Mouse (Mus musculus) stomach, embryonic 15.5 days (tissue): Measurements from ENCODE around the gene Ube2n. TPM values are rescaled to one million over a fixed set of nuclear protein-coding genes. Genes with fewer than 3 reads are reported as not detected.
A peak's percentile ranks its signal among the peaks of the same experiment; 100 is the strongest.

ENCODE experiments used
- ATAC-seq: fragments of 200-750 bp; cut with Nextera tagmentation; 2 replicates; pipeline ENCODE4 v1.8.0; 2017; ENCODE audit warnings: low read depth, moderate number of reproducible peaks, moderate TSS enrichment; ENCODE audit not compliant: insufficient read depth, low FRiP score
- H3K27ac ChIP-seq: fragments of 300-500 bp; sonication (generic); 2 replicates; pipeline ENCODE4 v1.5.1; 2015; ENCODE audit warnings: mild to moderate bottlenecking, inconsistent platforms
- H3K27me3 ChIP-seq: fragments of 300-500 bp; sonication (generic); replicated peaks from 2 replicates; pipeline ENCODE4 v1.6.1; 2015; ENCODE audit warnings: inconsistent platforms
- H3K36me3 ChIP-seq: fragments of 300-500 bp; sonication (generic); 2 replicates; pipeline ENCODE4 v1.6.1; 2015; ENCODE audit warnings: inconsistent platforms
- H3K4me1 ChIP-seq: fragments of 300-500 bp; sonication (generic); 2 replicates; pipeline ENCODE4 v1.6.1; 2015; ENCODE audit warnings: inconsistent platforms
- H3K4me2 ChIP-seq: fragments of 300-500 bp; sonication (generic); 2 replicates; pipeline ENCODE4 v1.6.1; 2015; ENCODE audit warnings: mild to moderate bottlenecking, inconsistent platforms
- H3K4me3 ChIP-seq: fragments of 300-500 bp; sonication (generic); replicated peaks from 2 replicates; pipeline ENCODE4 v1.5.1; 2015; ENCODE audit warnings: inconsistent platforms
- H3K9ac ChIP-seq: fragments of 300-500 bp; sonication (generic); 2 replicates; pipeline ENCODE4 v1.6.1; 2015; ENCODE audit warnings: inconsistent platforms
- H3K9me3 ChIP-seq: fragments of 300-500 bp; sonication (generic); 2 replicates; pipeline ENCODE4 v1.6.1; 2016; ENCODE audit warnings: inconsistent platforms
- WGBS: fragments of 180-500 bp; shearing (Covaris S2); methylation state at CpG from one replicate; pipeline ENCODE4 v1.1.7; 2015; 5-methylcytosine and 5-hydroxymethylcytosine counted together
- polyA plus RNA-seq: library from polyadenylated mRNA; unstranded; fragments of >200 nt; fragmentation: Nextera tagmentation; extraction: Ambion mirVana; gene quantifications from 2 replicates; pipeline ENCODE4 v1.2.1, GENCODE M21; 2015

The Ube2n gene
- polyA plus RNA-seq, 1 experiment from 2014 or later = 284 TPM

GRCm38 (mm10) chr10:95526495-95527122 lies 11.7 kb downstream of the Ube2n start:
- ATAC-seq = no peak
- no peaks in the 10 kb centered on the region for H3K27me3 ChIP-seq
- H3K9me3 ChIP-seq = no peaks in the 10 kb centered on the region
- no peak overlapping the region for H3K4me3 ChIP-seq
- H3K9ac ChIP-seq = no peak overlapping the region
- no peak overlapping the region for H3K4me2 ChIP-seq
- H3K4me1 ChIP-seq = peaks cover 15% of the 10 kb centered on the region; the same call in 1 of the 2 replicates
- no peaks in the 10 kb centered on the region; the same call in 1 of the 2 replicates for H3K36me3 ChIP-seq
- 70% methylated on average over 5 of the region's 5 CpGs for WGBS
- H3K27ac ChIP-seq = peak overlapping the region; percentile 64; the same call in 1 of the 2 replicates

- no peak overlapping the region for H3K9ac ChIP-seq
- WGBS = 79% methylated on average over 2 of the region's 2 CpGs
- no peak for ATAC-seq
- no peaks in the 10 kb centered on the region for H3K27me3 ChIP-seq
- H3K9me3 ChIP-seq = no peaks in the 10 kb centered on the region
- peaks cover 9% of the 10 kb centered on the region; the same call in 1 of the 2 replicates for H3K4me1 ChIP-seq
- H3K36me3 ChIP-seq = no peaks in the 10 kb centered on the region
- H3K27ac ChIP-seq = no peak overlapping the region
- H3K4me3 ChIP-seq = no peak overlapping the region
- no peak overlapping the region for H3K4me2 ChIP-seq
Observed at GRCm38 (mm10) chr10:95530551-95531121, 15.7 kb downstream of the Ube2n start.

- H3K4me1 ChIP-seq = no peaks in the 10 kb centered on the region
- no peaks in the 10 kb centered on the region for H3K27me3 ChIP-seq
- no peak overlapping the region for H3K9ac ChIP-seq
- H3K4me3 ChIP-seq = no peak overlapping the region
- no peak overlapping the region for H3K4me2 ChIP-seq
- no peak overlapping the region for H3K27ac ChIP-seq
- no peaks in the 10 kb centered on the region for H3K9me3 ChIP-seq
- WGBS = 82% methylated on average over 5 of the region's 5 CpGs
- ATAC-seq = no peak
- H3K36me3 ChIP-seq = no peaks in the 10 kb centered on the region
Observed at GRCm38 (mm10) chr10:95532916-95533315, 18.0 kb downstream of the Ube2n start.

- no peaks in the 10 kb centered on the region for H3K9me3 ChIP-seq
- no peaks in the 10 kb centered on the region for H3K4me1 ChIP-seq
- no peaks in the 10 kb centered on the region for H3K36me3 ChIP-seq
- no peak overlapping the region for H3K27ac ChIP-seq
- no peak overlapping the region for H3K9ac ChIP-seq
- WGBS = 89% methylated on average over 7 of the region's 7 CpGs
- no peaks in the 10 kb centered on the region for H3K27me3 ChIP-seq
- H3K4me2 ChIP-seq = no peak overlapping the region
- ATAC-seq = no peak
- H3K4me3 ChIP-seq = no peak overlapping the region
Observed at GRCm38 (mm10) chr10:95533382-95533781, 18.4 kb downstream of the Ube2n start.

- Histone ChIP-seq H3K9ac (no peak overlapping the region), H3K27me3 (no peaks in the 10 kb centered on the region), H3K36me3 (no peaks in the 10 kb centered on the region), H3K9me3 (no peaks in the 10 kb centered on the region), H3K4me2 (no peak overlapping the region), H3K27ac (no peak overlapping the region), H3K4me1 (no peaks in the 10 kb centered on the region), H3K4me3 (no peak overlapping the region)
- WGBS = 85% methylated on average over 8 of the region's 8 CpGs
- ATAC-seq = no peak
Observed at GRCm38 (mm10) chr10:95535399-95536221, 20.7 kb downstream of the Ube2n start.

GRCm38 (mm10) chr10:95536222-95536541 lies 21.2 kb downstream of the Ube2n start:
- 76% methylated on average over 6 of the region's 6 CpGs for WGBS
- Histone ChIP-seq H3K9ac (no peak overlapping the region), H3K27me3 (no peaks in the 10 kb centered on the region), H3K9me3 (no peaks in the 10 kb centered on the region), H3K4me3 (no peak overlapping the region), H3K36me3 (no peaks in the 10 kb centered on the region), H3K4me2 (no peak overlapping the region), H3K27ac (no peak overlapping the region), H3K4me1 (no peaks in the 10 kb centered on the region)
- ATAC-seq = no peak

- no peak for ATAC-seq
- Histone ChIP-seq H3K4me1 (no peaks in the 10 kb centered on the region), H3K4me3 (no peak overlapping the region), H3K27ac (no peak overlapping the region), H3K4me2 (no peak overlapping the region), H3K9me3 (no peaks in the 10 kb centered on the region), H3K9ac (no peak overlapping the region), H3K36me3 (no peaks in the 10 kb centered on the region; the same call in 1 of the 2 replicates), H3K27me3 (no peaks in the 10 kb centered on the region)
- WGBS = 82% methylated on average over 3 of the region's 3 CpGs
Observed at GRCm38 (mm10) chr10:95539260-95539659, 24.3 kb downstream of the Ube2n start.

- Histone ChIP-seq H3K36me3 (no peaks in the 10 kb centered on the region; the same call in 1 of the 2 replicates), H3K27me3 (no peaks in the 10 kb centered on the region), H3K4me2 (no peak overlapping the region), H3K27ac (no peak overlapping the region), H3K9ac (no peak overlapping the region), H3K4me1 (no peaks in the 10 kb centered on the region), H3K4me3 (no peak overlapping the region), H3K9me3 (no peaks in the 10 kb centered on the region)
- no peak for ATAC-seq
- WGBS = 86% methylated on average over 3 of the region's 3 CpGs
Observed at GRCm38 (mm10) chr10:95539841-95540240, 24.9 kb downstream of the Ube2n start.

GRCm38 (mm10) chr10:95542916-95543315 lies 28.0 kb downstream of the Ube2n start:
- H3K9ac ChIP-seq = no peak overlapping the region
- 78% methylated on average over 4 of the region's 4 CpGs for WGBS
- H3K27me3 ChIP-seq = no peaks in the 10 kb centered on the region
- H3K9me3 ChIP-seq = no peaks in the 10 kb centered on the region
- H3K4me2 ChIP-seq = no peak overlapping the region
- ATAC-seq = no peak
- H3K4me3 ChIP-seq = no peak overlapping the region
- H3K27ac ChIP-seq = no peak overlapping the region
- peaks cover 10% of the 10 kb centered on the region for H3K36me3 ChIP-seq
- no peaks in the 10 kb centered on the region for H3K4me1 ChIP-seq

GRCm38 (mm10) chr10:95543377-95543776 lies 28.4 kb downstream of the Ube2n start:
- Histone ChIP-seq H3K9me3 (no peaks in the 10 kb centered on the region), H3K27ac (no peak overlapping the region), H3K4me1 (no peaks in the 10 kb centered on the region), H3K27me3 (no peaks in the 10 kb centered on the region), H3K36me3 (peaks cover 13% of the 10 kb centered on the region), H3K9ac (no peak overlapping the region), H3K4me3 (no peak overlapping the region), H3K4me2 (no peak overlapping the region)
- 85% methylated on average over 2 of the region's 2 CpGs for WGBS
- no peak for ATAC-seq

- no peak for ATAC-seq
- H3K36me3 ChIP-seq = peaks cover 16% of the 10 kb centered on the region
Observed at GRCm38 (mm10) chr10:95544004-95544403, 29.1 kb downstream of the Ube2n start.

GRCm38 (mm10) chr10:95544651-95545050 lies 29.7 kb downstream of the Ube2n start:
- 78% methylated on average over 2 of the region's 2 CpGs for WGBS
- Histone ChIP-seq H3K27ac (no peak overlapping the region), H3K4me3 (no peak overlapping the region), H3K9ac (no peak overlapping the region), H3K27me3 (no peaks in the 10 kb centered on the region), H3K4me1 (no peaks in the 10 kb centered on the region), H3K9me3 (no peaks in the 10 kb centered on the region), H3K36me3 (peaks cover 16% of the 10 kb centered on the region), H3K4me2 (no peak overlapping the region)
- no peak for ATAC-seq

More at GRCm38 (mm10) chr10:95544004-95544403, 29.1 kb downstream of the Ube2n start:
- no peaks in the 10 kb centered on the region for H3K27me3 ChIP-seq
- H3K9ac ChIP-seq = no peak overlapping the region
- no peak overlapping the region for H3K4me2 ChIP-seq
- no peak overlapping the region for H3K27ac ChIP-seq
- no peaks in the 10 kb centered on the region for H3K9me3 ChIP-seq
- H3K4me1 ChIP-seq = no peaks in the 10 kb centered on the region
- H3K4me3 ChIP-seq = no peak overlapping the region
